Mouse (Mus musculus): ENCODE measurements around the gene Lrrc28.

The Lrrc28 gene

GRCm38 (mm10) chr7:67483698-67484097 is 161.4 kb downstream of the Lrrc28 start:
- DNase-seq: no peak

- peak; percentile 27 for DNase-seq
These were observed 165.3 kb downstream of the Lrrc28 start for GRCm38 (mm10) chr7:67479576-67480413.

- no peak for DNase-seq
These were observed 165.9 kb downstream of the Lrrc28 start for GRCm38 (mm10) chr7:67479168-67479567.

GRCm38 (mm10) chr7:67477996-67478395 is 167.1 kb downstream of the Lrrc28 start:
- DNase-seq: no peak

- DNase-seq: peak; percentile 17
These were observed 173.8 kb downstream of the Lrrc28 start for GRCm38 (mm10) chr7:67471295-67471694.

GRCm38 (mm10) chr7:67468802-67469408 is 176.2 kb downstream of the Lrrc28 start:
- DNase-seq: no peak

- DNase-seq: no peak
These were observed 176.9 kb downstream of the Lrrc28 start for GRCm38 (mm10) chr7:67468180-67468579.

GRCm38 (mm10) chr7:67466322-67466721 is 178.7 kb downstream of the Lrrc28 start:
- no peak for DNase-seq

GRCm38 (mm10) chr7:67464633-67465032 is 180.4 kb downstream of the Lrrc28 start:
- DNase-seq: no peak

- DNase-seq: peak; percentile 68
These were observed 181.5 kb downstream of the Lrrc28 start for GRCm38 (mm10) chr7:67463565-67463964.

Data from kidney, adult 11 months (tissue).